Mouse (Mus musculus): ENCODE measurements around the gene Mrpl24. TPM values are rescaled to one million over a fixed set of nuclear protein-coding genes. Genes with fewer than 3 reads are reported as not detected.

Mrpl24 gene
- polyA plus RNA-seq, 1 experiment from 2014 or later = 76.7 TPM

GRCm38 (mm10) chr3:87935776-87936175 lies 16.5 kb downstream of the Mrpl24 start:
- no peaks in the 10 kb centered on the region for H3K9me3 ChIP-seq (ENCODE audit: control insufficient read depth, low read length)
- H3K36me3 ChIP-seq (ENCODE audit: control insufficient read depth, insufficient read depth, low read length) = peaks cover 76% of the 10 kb centered on the region
- ATAC-seq (ENCODE audit: low FRiP score, low TSS enrichment) = peak; percentile 77
- no peaks in the 10 kb centered on the region for H3K27me3 ChIP-seq (ENCODE audit: control insufficient read depth, insufficient read depth, low read length)
- no peak overlapping the region for H3K4me3 ChIP-seq (ENCODE audit: low read length)
- no peak overlapping the region for H3K9ac ChIP-seq (ENCODE audit: low read depth, low read length)
- H3K27ac ChIP-seq (ENCODE audit: low read depth, low read length) = no peak overlapping the region
- no peak overlapping the region for H3K4me2 ChIP-seq (replicated peaks; ENCODE audit: low read depth, low read length)
- H3K4me1 ChIP-seq (ENCODE audit: control insufficient read depth, insufficient read depth, low read length) = 0 out of 2 replicates have a peak, but pooled peaks cover 10% of the 10 kb centered on the region
- whole genome bisulfite sequencing = 96% methylated on average over 2 of the region's 2 CpGs

GRCm38 (mm10) chr3:87940611-87941010 lies 21.3 kb downstream of the Mrpl24 start:
- 65% methylated on average over 5 of the region's 5 CpGs for WGBS
- H3K27me3 ChIP-seq (ENCODE audit: control insufficient read depth, insufficient read depth, low read length) = no peaks in the 10 kb centered on the region
- H3K9me3 ChIP-seq (ENCODE audit: control insufficient read depth, low read length) = no peaks in the 10 kb centered on the region
- no peak overlapping the region for H3K4me2 ChIP-seq (replicated peaks; ENCODE audit: low read depth, low read length)
- ATAC-seq (ENCODE audit: low FRiP score, low TSS enrichment) = no peak
- H3K27ac ChIP-seq (ENCODE audit: low read depth, low read length) = no peak overlapping the region
- no peak overlapping the region for H3K9ac ChIP-seq (ENCODE audit: low read depth, low read length)
- 0 out of 2 replicates have a peak, but pooled peaks cover 8% of the 10 kb centered on the region for H3K4me1 ChIP-seq (ENCODE audit: control insufficient read depth, insufficient read depth, low read length)
- H3K36me3 ChIP-seq (ENCODE audit: control insufficient read depth, insufficient read depth, low read length) = peaks cover 63% of the 10 kb centered on the region
- H3K4me3 ChIP-seq (ENCODE audit: low read length) = no peak overlapping the region

- WGBS = 95% methylated on average over 2 of the region's 2 CpGs
- H3K9me3 ChIP-seq (ENCODE audit: control insufficient read depth, low read length) = no peaks in the 10 kb centered on the region
- no peak overlapping the region for H3K9ac ChIP-seq (ENCODE audit: low read depth, low read length)
- H3K4me2 ChIP-seq (replicated peaks; ENCODE audit: low read depth, low read length) = no peak overlapping the region
- no peaks in the 10 kb centered on the region for H3K27me3 ChIP-seq (ENCODE audit: control insufficient read depth, insufficient read depth, low read length)
- ATAC-seq (ENCODE audit: low FRiP score, low TSS enrichment) = no peak
- peaks cover 20% of the 10 kb centered on the region for H3K4me1 ChIP-seq (ENCODE audit: control insufficient read depth, insufficient read depth, low read length)
- H3K27ac ChIP-seq (ENCODE audit: low read depth, low read length) = no peak overlapping the region
- peaks cover 50% of the 10 kb centered on the region for H3K36me3 ChIP-seq (ENCODE audit: control insufficient read depth, insufficient read depth, low read length)
- H3K4me3 ChIP-seq (ENCODE audit: low read length) = no peak overlapping the region
Observed at GRCm38 (mm10) chr3:87942471-87942870, 23.2 kb downstream of the Mrpl24 start.

GRCm38 (mm10) chr3:87943586-87943985 lies 24.3 kb downstream of the Mrpl24 start:
- H3K27me3 ChIP-seq (ENCODE audit: control insufficient read depth, insufficient read depth, low read length) = no peaks in the 10 kb centered on the region
- H3K4me2 ChIP-seq (replicated peaks; ENCODE audit: low read depth, low read length) = no peak overlapping the region
- no peak overlapping the region for H3K4me3 ChIP-seq (ENCODE audit: low read length)
- no peaks in the 10 kb centered on the region for H3K9me3 ChIP-seq (ENCODE audit: control insufficient read depth, low read length)
- H3K4me1 ChIP-seq (ENCODE audit: control insufficient read depth, insufficient read depth, low read length) = peaks cover 31% of the 10 kb centered on the region
- H3K27ac ChIP-seq (ENCODE audit: low read depth, low read length) = no peak overlapping the region
- H3K36me3 ChIP-seq (ENCODE audit: control insufficient read depth, insufficient read depth, low read length) = peaks cover 40% of the 10 kb centered on the region
- ATAC-seq (ENCODE audit: low FRiP score, low TSS enrichment) = no peak
- no peak overlapping the region for H3K9ac ChIP-seq (ENCODE audit: low read depth, low read length)
- WGBS = 66% methylated on average over 7 of the region's 7 CpGs

GRCm38 (mm10) chr3:87944838-87945600 lies 25.7 kb downstream of the Mrpl24 start:
- 0 out of 2 replicates have a peak, but pooled peaks have one; percentile 28 for ATAC-seq (ENCODE audit: low FRiP score, low TSS enrichment)
- no peaks in the 10 kb centered on the region for H3K27me3 ChIP-seq (ENCODE audit: control insufficient read depth, insufficient read depth, low read length)
- H3K27ac ChIP-seq (ENCODE audit: low read depth, low read length) = no peak overlapping the region; the same call in 1 of the 2 replicates
- 16% methylated on average over 4 of the region's 4 CpGs for WGBS
- no peak overlapping the region for H3K4me2 ChIP-seq (replicated peaks; ENCODE audit: low read depth, low read length)
- H3K36me3 ChIP-seq (ENCODE audit: control insufficient read depth, insufficient read depth, low read length) = peaks cover 25% of the 10 kb centered on the region
- H3K4me3 ChIP-seq (ENCODE audit: low read length) = no peak overlapping the region
- peaks cover 45% of the 10 kb centered on the region for H3K4me1 ChIP-seq (ENCODE audit: control insufficient read depth, insufficient read depth, low read length)
- no peaks in the 10 kb centered on the region for H3K9me3 ChIP-seq (ENCODE audit: control insufficient read depth, low read length)
- no peak overlapping the region for H3K9ac ChIP-seq (ENCODE audit: low read depth, low read length)

GRCm38 (mm10) chr3:87945781-87946540 lies 26.7 kb downstream of the Mrpl24 start:
- peaks cover 48% of the 10 kb centered on the region for H3K4me1 ChIP-seq (ENCODE audit: control insufficient read depth, insufficient read depth, low read length)
- peaks cover 19% of the 10 kb centered on the region for H3K36me3 ChIP-seq (ENCODE audit: control insufficient read depth, insufficient read depth, low read length)
- peak overlapping the region; percentile 77; the same call in 1 of the 2 replicates for H3K27ac ChIP-seq (ENCODE audit: low read depth, low read length)
- no peak overlapping the region for H3K9ac ChIP-seq (ENCODE audit: low read depth, low read length)
- no peak overlapping the region for H3K4me3 ChIP-seq (ENCODE audit: low read length)
- ATAC-seq (ENCODE audit: low FRiP score, low TSS enrichment) = no peak
- no peaks in the 10 kb centered on the region for H3K27me3 ChIP-seq (ENCODE audit: control insufficient read depth, insufficient read depth, low read length)
- H3K9me3 ChIP-seq (ENCODE audit: control insufficient read depth, low read length) = no peaks in the 10 kb centered on the region
- WGBS = 31% methylated on average over 12 of the region's 12 CpGs
- no peak overlapping the region for H3K4me2 ChIP-seq (replicated peaks; ENCODE audit: low read depth, low read length)

GRCm38 (mm10) chr3:87946541-87946860 lies 27.2 kb downstream of the Mrpl24 start:
- Histone ChIP-seq H3K4me2 (replicated peaks; ENCODE audit: low read depth, low read length) (no peak overlapping the region; the same call in 1 of the 2 replicates), H3K27ac (ENCODE audit: low read depth, low read length) (peak overlapping the region; percentile 77; the same call in 1 of the 2 replicates), H3K4me3 (ENCODE audit: low read length) (no peak overlapping the region), H3K9me3 (ENCODE audit: control insufficient read depth, low read length) (no peaks in the 10 kb centered on the region), H3K9ac (ENCODE audit: low read depth, low read length) (peak overlapping the region; percentile 50; the same call in 1 of the 2 replicates), H3K36me3 (ENCODE audit: control insufficient read depth, insufficient read depth, low read length) (peaks cover 14% of the 10 kb centered on the region), H3K27me3 (ENCODE audit: control insufficient read depth, insufficient read depth, low read length) (no peaks in the 10 kb centered on the region), H3K4me1 (ENCODE audit: control insufficient read depth, insufficient read depth, low read length) (peaks cover 52% of the 10 kb centered on the region)
- no peak; the same call in 1 of the 2 replicates for ATAC-seq (ENCODE audit: low FRiP score, low TSS enrichment)
- WGBS = 17% methylated on average over 1 of the region's 1 CpGs

- Histone ChIP-seq H3K27me3 (ENCODE audit: control insufficient read depth, insufficient read depth, low read length) (no peaks in the 10 kb centered on the region), H3K27ac (ENCODE audit: low read depth, low read length) (peak overlapping the region; percentile 77), H3K36me3 (ENCODE audit: control insufficient read depth, insufficient read depth, low read length) (peaks cover 6% of the 10 kb centered on the region), H3K4me1 (ENCODE audit: control insufficient read depth, insufficient read depth, low read length) (peaks cover 59% of the 10 kb centered on the region), H3K9me3 (ENCODE audit: control insufficient read depth, low read length) (no peaks in the 10 kb centered on the region), H3K9ac (ENCODE audit: low read depth, low read length) (peak overlapping the region; percentile 50; the same call in 1 of the 2 replicates), H3K4me3 (ENCODE audit: low read length) (peak overlapping the region; percentile 46), H3K4me2 (replicated peaks; ENCODE audit: low read depth, low read length) (peak overlapping the region; percentile 72)
- ATAC-seq (ENCODE audit: low FRiP score, low TSS enrichment) = peak; percentile 30
- WGBS = 2% methylated on average over 26 of the region's 26 CpGs
Observed at GRCm38 (mm10) chr3:87947056-87947810, 27.9 kb downstream of the Mrpl24 start.
